Mouse (Mus musculus): ENCODE data around the gene Cabin1. TPM values are rescaled to one million over a fixed set of nuclear protein-coding genes. Genes with fewer than 3 reads are reported as not detected.
A peak's percentile ranks its signal among the peaks of the same experiment; 100 is the strongest.

Cabin1 gene
- polyA plus RNA-seq, 2 experiments = 32.3 to 42.6 TPM

GRCm38 (mm10) chr10:75744017-75744416 is 20.1 kb downstream of the Cabin1 start:
- H3K36me3 ChIP-seq (ENCODE audit: control insufficient read depth, insufficient read depth, low read length) = peaks cover 80% of the 10 kb centered on the region
- peak; percentile 90 for DNase-seq (ENCODE audit: low spot score)

GRCm38 (mm10) chr10:75743369-75743768 is 20.8 kb downstream of the Cabin1 start:
- peaks cover 83% of the 10 kb centered on the region for H3K36me3 ChIP-seq (ENCODE audit: control insufficient read depth, insufficient read depth, low read length)
- ATAC-seq (ENCODE audit: low FRiP score, low read depth) = no peak
- TF ChIP-seq POLR2A (IDR thresholded peaks at IDR 0.05; ENCODE audit: borderline replicate concordance, extremely low read depth, insufficient read depth, insufficient read length) = no peak

More at GRCm38 (mm10) chr10:75744017-75744416, 20.1 kb downstream of the Cabin1 start:
- Histone ChIP-seq H3K9ac (ENCODE audit: low read depth, low read length, severe bottlenecking) (no peak overlapping the region), H3K27ac (replicated peaks; ENCODE audit: low read depth, low read length) (no peak overlapping the region), H3K4me1 (ENCODE audit: control insufficient read depth, insufficient read depth, low read length) (no peaks in the 10 kb centered on the region), H3K27me3 (ENCODE audit: control insufficient read depth, insufficient read depth, low read length) (no peaks in the 10 kb centered on the region), H3K9me3 (ENCODE audit: control insufficient read depth, low read length) (no peaks in the 10 kb centered on the region), H3K4me3 (replicated peaks; ENCODE audit: low read length) (no peak overlapping the region), H3K4me2 (replicated peaks; ENCODE audit: low read depth, low read length, severe bottlenecking) (no peak overlapping the region)
- no peak for TF ChIP-seq POLR2A (IDR thresholded peaks at IDR 0.05; ENCODE audit: borderline replicate concordance, extremely low read depth, insufficient read depth, insufficient read length)
- ATAC-seq (ENCODE audit: low FRiP score, low read depth) = peak; percentile 89
- WGBS = 42% methylated on average over 3 of the region's 3 CpGs

GRCm38 (mm10) chr10:75740866-75741265 is 23.3 kb downstream of the Cabin1 start:
- no peaks in the 10 kb centered on the region for H3K27me3 ChIP-seq (ENCODE audit: control insufficient read depth, insufficient read depth, low read length)
- H3K4me1 ChIP-seq (ENCODE audit: control insufficient read depth, insufficient read depth, low read length) = no peaks in the 10 kb centered on the region
- no peak overlapping the region for H3K27ac ChIP-seq (replicated peaks; ENCODE audit: low read depth, low read length)
- WGBS = 88% methylated on average over 3 of the region's 3 CpGs
- no peak overlapping the region for H3K4me3 ChIP-seq (replicated peaks; ENCODE audit: low read length)
- H3K36me3 ChIP-seq (ENCODE audit: control insufficient read depth, insufficient read depth, low read length) = peaks cover 82% of the 10 kb centered on the region
- no peaks in the 10 kb centered on the region for H3K9me3 ChIP-seq (ENCODE audit: control insufficient read depth, low read length)
- no peak for TF ChIP-seq POLR2A (IDR thresholded peaks at IDR 0.05; ENCODE audit: borderline replicate concordance, extremely low read depth, insufficient read depth, insufficient read length)
- no peak overlapping the region for H3K9ac ChIP-seq (ENCODE audit: low read depth, low read length, severe bottlenecking)
- H3K4me2 ChIP-seq (replicated peaks; ENCODE audit: low read depth, low read length, severe bottlenecking) = no peak overlapping the region
- no peak for ATAC-seq (ENCODE audit: low FRiP score, low read depth)
- DNase-seq (ENCODE audit: low spot score) = no peak

More at GRCm38 (mm10) chr10:75743369-75743768, 20.8 kb downstream of the Cabin1 start:
- Histone ChIP-seq H3K27ac (replicated peaks; ENCODE audit: low read depth, low read length) (no peak overlapping the region), H3K4me2 (replicated peaks; ENCODE audit: low read depth, low read length, severe bottlenecking) (no peak overlapping the region), H3K9me3 (ENCODE audit: control insufficient read depth, low read length) (no peaks in the 10 kb centered on the region), H3K27me3 (ENCODE audit: control insufficient read depth, insufficient read depth, low read length) (no peaks in the 10 kb centered on the region), H3K4me3 (replicated peaks; ENCODE audit: low read length) (no peak overlapping the region), H3K4me1 (ENCODE audit: control insufficient read depth, insufficient read depth, low read length) (no peaks in the 10 kb centered on the region), H3K9ac (ENCODE audit: low read depth, low read length, severe bottlenecking) (no peak overlapping the region)
- 89% methylated on average over 12 of the region's 12 CpGs for WGBS
- DNase-seq (ENCODE audit: low spot score) = no peak

- peaks cover 78% of the 10 kb centered on the region for H3K36me3 ChIP-seq (ENCODE audit: control insufficient read depth, insufficient read depth, low read length)
- no peaks in the 10 kb centered on the region for H3K27me3 ChIP-seq (ENCODE audit: control insufficient read depth, insufficient read depth, low read length)
Measured at GRCm38 (mm10) chr10:75725449-75725848, 38.7 kb downstream of the Cabin1 start.

GRCm38 (mm10) chr10:75720215-75720614 is 43.9 kb downstream of the Cabin1 start:
- WGBS = 92% methylated on average over 5 of the region's 5 CpGs
- Histone ChIP-seq H3K9ac (ENCODE audit: low read depth, low read length, severe bottlenecking) (no peak overlapping the region), H3K4me3 (replicated peaks; ENCODE audit: low read length) (no peak overlapping the region), H3K9me3 (ENCODE audit: control insufficient read depth, low read length) (no peaks in the 10 kb centered on the region), H3K4me1 (ENCODE audit: control insufficient read depth, insufficient read depth, low read length) (no peaks in the 10 kb centered on the region), H3K4me2 (replicated peaks; ENCODE audit: low read depth, low read length, severe bottlenecking) (no peak overlapping the region), H3K27me3 (ENCODE audit: control insufficient read depth, insufficient read depth, low read length) (no peaks in the 10 kb centered on the region), H3K27ac (replicated peaks; ENCODE audit: low read depth, low read length) (no peak overlapping the region), H3K36me3 (ENCODE audit: control insufficient read depth, insufficient read depth, low read length) (peaks cover 80% of the 10 kb centered on the region)
- TF ChIP-seq POLR2A (IDR thresholded peaks at IDR 0.05; ENCODE audit: borderline replicate concordance, extremely low read depth, insufficient read depth, insufficient read length) = no peak
- ATAC-seq (ENCODE audit: low FRiP score, low read depth) (no peak), DNase-seq (ENCODE audit: low spot score) (no peak)

More at GRCm38 (mm10) chr10:75725449-75725848, 38.7 kb downstream of the Cabin1 start:
- no peak overlapping the region for H3K4me3 ChIP-seq (replicated peaks; ENCODE audit: low read length)
- no peak overlapping the region for H3K9ac ChIP-seq (ENCODE audit: low read depth, low read length, severe bottlenecking)
- DNase-seq (ENCODE audit: low spot score) (no peak), ATAC-seq (ENCODE audit: low FRiP score, low read depth) (no peak)
- WGBS = 96% methylated on average over 7 of the region's 7 CpGs
- H3K4me2 ChIP-seq (replicated peaks; ENCODE audit: low read depth, low read length, severe bottlenecking) = no peak overlapping the region
- no peaks in the 10 kb centered on the region for H3K4me1 ChIP-seq (ENCODE audit: control insufficient read depth, insufficient read depth, low read length)
- no peak for TF ChIP-seq POLR2A (IDR thresholded peaks at IDR 0.05; ENCODE audit: borderline replicate concordance, extremely low read depth, insufficient read depth, insufficient read length)
- H3K9me3 ChIP-seq (ENCODE audit: control insufficient read depth, low read length) = no peaks in the 10 kb centered on the region
- no peak overlapping the region for H3K27ac ChIP-seq (replicated peaks; ENCODE audit: low read depth, low read length)

GRCm38 (mm10) chr10:75714795-75715194 is 49.3 kb downstream of the Cabin1 start:
- no peaks in the 10 kb centered on the region for H3K4me1 ChIP-seq (ENCODE audit: control insufficient read depth, insufficient read depth, low read length)
- H3K4me3 ChIP-seq (replicated peaks; ENCODE audit: low read length) = no peak overlapping the region
- TF ChIP-seq POLR2A (IDR thresholded peaks at IDR 0.05; ENCODE audit: borderline replicate concordance, extremely low read depth, insufficient read depth, insufficient read length) = no peak

More at GRCm38 (mm10) chr10:75714795-75715194, 49.3 kb downstream of the Cabin1 start:
- H3K9me3 ChIP-seq (ENCODE audit: control insufficient read depth, low read length) = no peaks in the 10 kb centered on the region
- DNase-seq (ENCODE audit: low spot score) (no peak), ATAC-seq (ENCODE audit: low FRiP score, low read depth) (no peak)
- no peak overlapping the region for H3K4me2 ChIP-seq (replicated peaks; ENCODE audit: low read depth, low read length, severe bottlenecking)
- peaks cover 82% of the 10 kb centered on the region for H3K36me3 ChIP-seq (ENCODE audit: control insufficient read depth, insufficient read depth, low read length)
- 86% methylated on average over 3 of the region's 3 CpGs for WGBS
- H3K27ac ChIP-seq (replicated peaks; ENCODE audit: low read depth, low read length) = no peak overlapping the region
- no peak overlapping the region for H3K9ac ChIP-seq (ENCODE audit: low read depth, low read length, severe bottlenecking)
- H3K27me3 ChIP-seq (ENCODE audit: control insufficient read depth, insufficient read depth, low read length) = no peaks in the 10 kb centered on the region
